Mouse (Mus musculus): ENCODE results near the gene Gm21972. TPM values are rescaled to one million over a fixed set of nuclear protein-coding genes. Genes with fewer than 3 reads are reported as not detected.

Gene Gm21972
- polyA plus RNA-seq, 1 experiment from 2014 or later, result not detected

- no peak for DNase-seq (ENCODE audit: low spot score)
- Histone ChIP-seq H3K9me3 (replicated peaks) (no peaks in the 10 kb centered on the region), H3K27ac (no peak overlapping the region), H3K4me1 (no peaks in the 10 kb centered on the region), H3K4me3 (no peak overlapping the region), H3K36me3 (no peaks in the 10 kb centered on the region), H3K27me3 (ENCODE audit: low read depth, poor library complexity, severe bottlenecking) (no peaks in the 10 kb centered on the region)
- 92% methylated on average over 9 of the region's 9 CpGs for WGBS
Measured at GRCm38 (mm10) chr1:86148161-86148560, 14.7 kb downstream of the Gm21972 start.

GRCm38 (mm10) chr1:86150929-86151328 is 17.5 kb downstream of the Gm21972 start:
- Histone ChIP-seq H3K27me3 (ENCODE audit: low read depth, poor library complexity, severe bottlenecking) (no peaks in the 10 kb centered on the region), H3K9me3 (replicated peaks) (no peaks in the 10 kb centered on the region), H3K27ac (no peak overlapping the region), H3K4me3 (no peak overlapping the region), H3K4me1 (peaks cover 15% of the 10 kb centered on the region), H3K36me3 (0 out of 2 replicates have a peak, but pooled peaks cover 1% of the 10 kb centered on the region)
- WGBS, result 82% methylated on average over 6 of the region's 6 CpGs
- no peak for DNase-seq (ENCODE audit: low spot score)

DNA sequence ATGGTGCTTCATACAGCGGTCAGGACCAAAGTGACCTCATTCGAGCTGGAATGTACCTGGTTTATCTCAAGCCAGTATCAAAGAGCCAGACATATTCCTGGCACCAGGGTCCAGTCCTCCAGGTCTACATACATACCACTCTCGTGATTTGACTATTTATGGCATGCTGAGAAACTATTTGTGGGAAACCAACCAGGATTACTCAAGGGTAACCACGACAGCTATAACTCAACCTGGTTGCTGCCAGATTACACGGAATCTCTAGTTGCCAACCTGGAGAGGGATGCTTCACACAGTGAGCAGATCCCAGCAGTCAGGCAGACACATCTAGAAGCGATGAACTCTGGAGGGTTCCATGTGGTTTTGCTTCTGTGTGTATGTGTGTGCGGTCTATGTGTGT is 17.9 kb downstream of the Gm21972 start:
- no peak for DNase-seq (ENCODE audit: low spot score)
- 88% methylated on average over 7 of the region's 7 CpGs for WGBS
- Histone ChIP-seq H3K27ac (no peak overlapping the region), H3K4me3 (no peak overlapping the region), H3K4me1 (peaks cover 16% of the 10 kb centered on the region), H3K27me3 (ENCODE audit: low read depth, poor library complexity, severe bottlenecking) (no peaks in the 10 kb centered on the region), H3K36me3 (0 out of 2 replicates have a peak, but pooled peaks cover 2% of the 10 kb centered on the region), H3K9me3 (replicated peaks) (no peaks in the 10 kb centered on the region)

GRCm38 (mm10) chr1:86152618-86153017 is 19.2 kb downstream of the Gm21972 start:
- WGBS, result 97% methylated on average over 1 of the region's 1 CpGs
- Histone ChIP-seq H3K27ac (no peak overlapping the region), H3K27me3 (ENCODE audit: low read depth, poor library complexity, severe bottlenecking) (no peaks in the 10 kb centered on the region), H3K9me3 (replicated peaks) (no peaks in the 10 kb centered on the region), H3K4me1 (peaks cover 16% of the 10 kb centered on the region), H3K36me3 (0 out of 2 replicates have a peak, but pooled peaks cover 2% of the 10 kb centered on the region), H3K4me3 (no peak overlapping the region)
- no peak for DNase-seq (ENCODE audit: low spot score)

DNA sequence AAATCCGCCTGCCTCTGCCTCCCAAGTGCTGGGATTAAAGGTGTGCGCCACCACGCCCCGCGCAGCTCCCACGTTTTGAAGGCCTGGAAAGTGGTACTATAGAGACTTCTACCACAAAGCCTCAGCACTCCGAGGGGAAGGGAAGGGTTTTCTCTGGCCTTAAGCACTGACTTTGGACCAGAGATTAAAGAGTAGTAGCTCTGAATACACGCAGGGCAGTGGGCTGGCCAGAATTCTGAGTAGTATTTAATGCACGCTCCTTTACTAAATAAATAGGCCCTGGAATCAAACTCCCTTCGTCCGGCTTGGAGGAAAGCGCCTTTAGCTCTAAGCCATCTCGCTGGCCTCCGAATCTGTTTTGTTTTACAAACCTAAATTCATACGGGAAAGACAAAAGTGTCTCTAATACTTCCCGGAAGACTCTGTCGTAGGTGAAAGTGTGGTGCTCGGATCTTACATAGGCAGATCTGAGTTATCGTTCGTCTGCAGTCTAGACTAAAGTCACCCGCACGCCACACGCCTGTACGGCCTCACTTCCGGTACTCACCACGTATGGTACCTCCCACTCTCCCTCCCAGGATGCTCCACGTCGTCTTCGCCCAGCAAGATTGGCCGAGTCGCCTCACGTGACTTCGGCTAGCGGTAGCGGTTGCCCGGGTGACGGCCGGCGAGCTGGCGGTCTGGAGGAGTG is 20.8 kb downstream of the Gm21972 start, which contains the start of gene Armc9:
Armc9 (plus strand) TSS at position 648 of the 691 bp plus-strand sequence.
- Histone ChIP-seq H3K27me3 (ENCODE audit: low read depth, poor library complexity, severe bottlenecking) (no peaks in the 10 kb centered on the region), H3K4me3 (peak within 1 kb of the TSS; percentile 88), H3K4me1 (peaks cover 16% of the 10 kb centered on the region), H3K27ac (peak within 1 kb of the TSS; percentile 88), H3K36me3 (peaks cover 7% of the 10 kb centered on the region; the same call in 1 of the 2 replicates), H3K9me3 (replicated peaks) (no peaks in the 10 kb centered on the region)
- peak; percentile 96 for DNase-seq (ENCODE audit: low spot score)
- WGBS, result 5% methylated on average over 40 of the region's 40 CpGs

GRCm38 (mm10) chr1:86154824-86155164 is 21.4 kb downstream of the Gm21972 start:
- H3K27me3 ChIP-seq (ENCODE audit: low read depth, poor library complexity, severe bottlenecking), result no peaks in the 10 kb centered on the region
- H3K4me3 ChIP-seq, result peak overlapping the region; percentile 88
- H3K27ac ChIP-seq, result peak overlapping the region; percentile 88
- DNase-seq (ENCODE audit: low spot score), result no peak
- no peaks in the 10 kb centered on the region for H3K9me3 ChIP-seq (replicated peaks)
- WGBS, result under 1% methylated on average over 18 of the region's 18 CpGs
- peaks cover 16% of the 10 kb centered on the region for H3K4me1 ChIP-seq
- H3K36me3 ChIP-seq, result peaks cover 9% of the 10 kb centered on the region; the same call in 1 of the 2 replicates

DNA sequence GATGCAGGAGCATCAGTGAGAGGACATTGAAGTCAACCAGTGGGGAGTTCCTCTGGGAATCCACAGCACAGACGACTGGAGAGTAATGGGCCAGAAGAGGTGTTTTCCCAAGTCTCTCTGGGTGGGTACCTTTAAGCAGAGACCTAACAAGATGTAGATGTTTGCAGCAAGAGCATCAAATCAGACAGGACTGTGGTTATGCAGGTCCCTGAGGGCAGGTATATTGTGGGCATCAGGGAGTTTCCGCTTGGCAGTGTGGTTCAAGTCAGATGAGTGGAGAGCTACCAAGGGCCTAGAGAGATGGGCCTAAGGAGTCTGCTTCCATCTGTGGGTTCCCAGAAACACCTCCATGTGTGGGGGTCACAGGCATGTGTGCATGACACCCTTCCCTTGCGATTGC is 22.6 kb downstream of the Gm21972 start:
- H3K27ac ChIP-seq, result no peak overlapping the region
- peaks cover 16% of the 10 kb centered on the region for H3K4me1 ChIP-seq
- no peaks in the 10 kb centered on the region for H3K27me3 ChIP-seq (ENCODE audit: low read depth, poor library complexity, severe bottlenecking)
- peaks cover 22% of the 10 kb centered on the region for H3K36me3 ChIP-seq
- 85% methylated on average over 3 of the region's 3 CpGs for WGBS
- no peak for DNase-seq (ENCODE audit: low spot score)
- 0 out of 2 replicates have a peak overlapping the region, but pooled peaks have one; percentile 88 for H3K4me3 ChIP-seq
- no peaks in the 10 kb centered on the region for H3K9me3 ChIP-seq (replicated peaks)

DNA sequence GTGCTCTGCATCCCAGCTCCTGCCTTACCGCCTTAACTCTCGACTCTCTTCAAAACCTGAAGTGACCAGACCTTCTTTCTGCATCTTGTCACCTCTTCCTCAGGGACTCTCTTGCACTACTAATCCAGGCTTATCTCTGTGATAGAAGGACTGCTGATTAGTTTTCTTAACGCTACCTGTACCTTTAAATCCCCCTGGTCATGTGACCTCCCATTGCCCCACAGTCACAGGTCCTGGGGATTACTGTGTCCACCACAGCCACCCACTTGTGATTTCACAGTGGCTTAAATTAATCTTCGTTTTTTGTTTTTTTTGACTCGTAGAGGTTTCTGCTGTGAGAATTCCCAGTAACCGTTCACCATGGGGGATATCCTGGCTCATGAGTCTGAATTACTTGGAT is 23.2 kb downstream of the Gm21972 start:
- Histone ChIP-seq H3K9me3 (replicated peaks) (no peaks in the 10 kb centered on the region), H3K4me3 (no peak overlapping the region), H3K4me1 (peaks cover 16% of the 10 kb centered on the region), H3K27ac (no peak overlapping the region), H3K27me3 (ENCODE audit: low read depth, poor library complexity, severe bottlenecking) (no peaks in the 10 kb centered on the region), H3K36me3 (peaks cover 27% of the 10 kb centered on the region)
- no peak for DNase-seq (ENCODE audit: low spot score)
- WGBS, result 92% methylated on average over 6 of the region's 6 CpGs

GRCm38 (mm10) chr1:86160059-86160458 is 26.6 kb downstream of the Gm21972 start:
- WGBS, result 90% methylated on average over 6 of the region's 6 CpGs
- Histone ChIP-seq H3K4me1 (peaks cover 9% of the 10 kb centered on the region), H3K9me3 (replicated peaks) (no peaks in the 10 kb centered on the region), H3K27me3 (ENCODE audit: low read depth, poor library complexity, severe bottlenecking) (no peaks in the 10 kb centered on the region), H3K36me3 (peaks cover 59% of the 10 kb centered on the region), H3K27ac (no peak overlapping the region), H3K4me3 (no peak overlapping the region)
- DNase-seq (ENCODE audit: low spot score), result no peak

DNA sequence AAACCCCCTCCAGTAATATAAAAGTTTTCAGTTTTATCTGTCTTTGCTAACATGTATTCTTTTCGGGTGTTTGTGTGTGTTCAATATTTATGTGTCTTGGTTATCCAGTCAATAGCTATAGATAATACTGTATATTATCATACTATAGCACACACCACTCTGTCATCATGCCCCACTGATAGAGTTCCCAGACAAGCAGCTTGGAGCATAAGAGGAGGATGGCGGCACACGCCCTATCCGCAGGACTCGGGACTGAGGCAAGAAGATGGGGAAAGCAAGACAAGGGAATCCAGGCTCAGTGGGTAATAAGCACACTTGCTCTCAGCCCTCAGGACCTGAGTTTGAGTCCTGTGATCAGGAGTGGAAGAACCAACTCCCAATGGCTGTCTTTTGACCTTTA is 27.0 kb downstream of the Gm21972 start:
- no peak overlapping the region for H3K4me3 ChIP-seq
- peaks cover 62% of the 10 kb centered on the region for H3K36me3 ChIP-seq
- no peak for DNase-seq (ENCODE audit: low spot score)
- no peaks in the 10 kb centered on the region for H3K27me3 ChIP-seq (ENCODE audit: low read depth, poor library complexity, severe bottlenecking)
- 96% methylated on average over 5 of the region's 5 CpGs for WGBS
- no peaks in the 10 kb centered on the region for H3K9me3 ChIP-seq (replicated peaks)
- no peak overlapping the region for H3K27ac ChIP-seq
- H3K4me1 ChIP-seq, result peaks cover 5% of the 10 kb centered on the region

DNA sequence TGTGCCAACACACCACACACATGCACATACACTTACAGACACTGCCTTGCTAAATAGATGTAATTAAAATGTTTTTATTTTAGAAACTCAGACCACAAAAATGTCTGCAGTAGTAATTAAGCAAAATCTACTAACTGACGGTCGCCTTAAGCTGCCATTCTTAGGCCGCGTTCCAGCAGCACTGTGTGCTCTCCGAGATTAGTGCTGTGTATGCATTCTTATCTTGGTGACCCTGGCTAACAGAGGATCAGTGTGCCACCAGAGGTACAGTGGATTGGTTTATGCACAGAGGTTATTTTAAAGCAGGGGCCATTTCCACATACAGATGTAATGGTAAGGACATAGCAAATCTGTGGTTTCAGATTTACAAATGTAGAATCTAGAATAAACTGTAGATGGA is 27.6 kb downstream of the Gm21972 start:
- Histone ChIP-seq H3K36me3 (peaks cover 61% of the 10 kb centered on the region), H3K4me1 (no peaks in the 10 kb centered on the region), H3K4me3 (no peak overlapping the region), H3K9me3 (replicated peaks) (no peaks in the 10 kb centered on the region), H3K27ac (no peak overlapping the region), H3K27me3 (ENCODE audit: low read depth, poor library complexity, severe bottlenecking) (no peaks in the 10 kb centered on the region)
- WGBS, result 96% methylated on average over 5 of the region's 5 CpGs
- DNase-seq (ENCODE audit: low spot score), result no peak

DNA sequence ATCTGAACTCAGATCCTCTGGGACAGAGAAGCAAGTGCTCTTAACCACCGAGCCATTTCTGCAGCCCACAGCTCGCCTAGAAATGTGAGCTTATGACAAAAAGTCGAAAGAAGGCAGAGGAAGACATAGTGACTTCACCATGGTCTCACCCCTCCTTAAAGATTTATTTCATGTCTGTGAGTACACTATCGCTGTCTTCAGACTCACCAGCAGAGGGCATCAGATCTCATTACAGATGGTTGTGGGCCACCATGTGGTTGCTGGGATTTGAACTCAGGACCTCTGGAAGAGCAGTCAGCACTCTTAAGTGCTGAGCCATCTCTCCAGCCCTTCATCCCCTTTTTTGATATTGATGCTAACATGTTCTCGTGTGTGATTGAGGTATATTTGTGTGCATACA is 41.2 kb downstream of the Gm21972 start:
- no peak for DNase-seq (ENCODE audit: low spot score)
- no peaks in the 10 kb centered on the region for H3K27me3 ChIP-seq (ENCODE audit: low read depth, poor library complexity, severe bottlenecking)
- H3K36me3 ChIP-seq, result peaks cover 64% of the 10 kb centered on the region
- no peak overlapping the region for H3K27ac ChIP-seq
- no peaks in the 10 kb centered on the region for H3K4me1 ChIP-seq
- WGBS, result 93% methylated on average over 5 of the region's 5 CpGs
- H3K9me3 ChIP-seq (replicated peaks), result no peaks in the 10 kb centered on the region
- H3K4me3 ChIP-seq, result no peak overlapping the region

DNA sequence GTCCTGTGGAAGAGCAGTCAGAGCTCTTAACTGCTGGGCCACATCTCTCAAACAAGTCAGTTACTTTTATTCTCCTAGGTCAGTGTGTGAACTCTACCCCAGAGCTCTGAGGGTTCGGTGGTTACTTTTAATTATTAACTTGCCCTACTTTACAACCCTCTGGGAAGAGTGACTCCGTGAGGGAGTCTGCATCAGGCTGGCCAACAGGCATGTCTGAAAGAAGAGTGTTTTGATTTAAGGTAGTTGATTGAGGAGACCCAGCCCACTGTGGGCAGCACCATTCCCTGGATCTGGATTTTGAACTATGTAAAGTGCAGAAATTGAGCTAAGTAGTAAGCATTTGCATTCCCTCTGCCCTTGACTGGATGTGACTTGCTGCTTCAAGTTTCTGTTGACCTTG is 42.6 kb downstream of the Gm21972 start:
- Histone ChIP-seq H3K27me3 (ENCODE audit: low read depth, poor library complexity, severe bottlenecking) (no peaks in the 10 kb centered on the region), H3K4me1 (no peaks in the 10 kb centered on the region), H3K27ac (no peak overlapping the region), H3K36me3 (peaks cover 59% of the 10 kb centered on the region), H3K4me3 (no peak overlapping the region), H3K9me3 (replicated peaks) (no peaks in the 10 kb centered on the region)
- DNase-seq (ENCODE audit: low spot score), result no peak
- WGBS, result 76% methylated on average over 2 of the region's 2 CpGs
